Mouse (Mus musculus) forebrain, embryonic 16.5 days (tissue): ENCODE results near the gene Abhd18. TPM values are rescaled to one million over a fixed set of nuclear protein-coding genes. Genes with fewer than 3 reads are reported as not detected.
"Not testable (repeated sequence)": the region's sequence is repeated elsewhere in the genome, so short reads cannot be mapped to it uniquely, and the experiment has no call there.

Source experiments
- ATAC-seq: fragments of 200-750 bp; cut with Nextera tagmentation; 2 replicates; pipeline ENCODE4 v1.8.0; 2017; ENCODE audit warnings: mild to moderate bottlenecking, moderate library complexity
- H3K27ac ChIP-seq: fragments of 300-500 bp; sonication (generic); 2 replicates; pipeline ENCODE4 v1.5.1; 2014; ENCODE audit warnings: low read length, control low read depth
- H3K27me3 ChIP-seq: fragments of 300-500 bp; sonication (generic); replicated peaks from 2 replicates; pipeline ENCODE4 v1.6.1; 2014; ENCODE audit warnings: low read length; ENCODE audit not compliant: control insufficient read depth, insufficient read depth
- H3K36me3 ChIP-seq: fragments of 300-500 bp; sonication (generic); 2 replicates; pipeline ENCODE4 v1.6.1; 2014; ENCODE audit not compliant: control insufficient read depth, insufficient read depth
- H3K4me1 ChIP-seq: fragments of 300-500 bp; sonication (generic); replicated peaks from 2 replicates; pipeline ENCODE4 v1.6.1; 2014; ENCODE audit warnings: low read length; ENCODE audit not compliant: control insufficient read depth, insufficient read depth
- H3K4me2 ChIP-seq: fragments of 300-500 bp; sonication (generic); 2 replicates; pipeline ENCODE4 v1.6.1; 2014; ENCODE audit warnings: mild to moderate bottlenecking, low read length, control low read depth
- H3K4me3 ChIP-seq: fragments of 300-500 bp; sonication (generic); replicated peaks from 2 replicates; pipeline ENCODE4 v1.5.1; 2014; ENCODE audit warnings: mild to moderate bottlenecking, low read length, control low read depth
- H3K9ac ChIP-seq: fragments of 300-500 bp; sonication (generic); replicated peaks from 2 replicates; pipeline ENCODE4 v1.6.1; 2014; ENCODE audit warnings: low read depth, low read length, control low read depth
- H3K9me3 ChIP-seq: fragments of 300-500 bp; sonication (generic); 2 replicates; pipeline ENCODE4 v1.6.1; 2016; ENCODE audit warnings: low read length; ENCODE audit not compliant: control insufficient read depth
- WGBS: fragments of 180-500 bp; shearing (Covaris S2); extraction: QIAGEN DNeasy Blood & Tissue Kit; methylation state at CpG from one replicate; pipeline ENCODE4 v1.1.7; 2014; 5-methylcytosine and 5-hydroxymethylcytosine counted together
- polyA plus RNA-seq: library from polyadenylated mRNA; unstranded; fragments of >200 nt; fragmentation: Nextera tagmentation; extraction: Ambion mirVana; gene quantifications from 2 replicates; pipeline ENCODE4 v1.2.1, GENCODE M21; 2015

Abhd18 gene
- polyA plus RNA-seq: 11.4 and 14.7 TPM in 2 replicates

DNA sequence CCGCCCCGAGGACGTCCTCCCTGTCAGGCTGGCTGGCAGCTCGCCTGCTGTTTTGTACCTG is at the start of gene Abhd18:
Gene Abhd18 (plus strand): TSS at position 14 of the 61 bp plus-strand sequence.
- WGBS: 0% methylated on average over 2 of the region's 4 CpGs
- Histone ChIP-seq H3K4me2 (peak within 1 kb of the TSS; percentile 68), H3K9ac (peak within 1 kb of the TSS; percentile 67), H3K27ac (peak within 1 kb of the TSS; percentile 75), H3K4me3 (peak within 1 kb of the TSS; percentile 57)
- not testable (repeated sequence) for H3K9me3 ChIP-seq, H3K4me1 ChIP-seq, H3K27me3 ChIP-seq, ATAC-seq, H3K36me3 ChIP-seq

- ATAC-seq: no peak
- H3K9ac ChIP-seq: no peak overlapping the region
- WGBS: 83% methylated on average over 1 of the region's 1 CpGs
- H3K4me1 ChIP-seq: peaks cover 11% of the 10 kb centered on the region
- no peak overlapping the region for H3K4me3 ChIP-seq
- H3K27me3 ChIP-seq: no peaks in the 10 kb centered on the region
- peaks cover 3% of the 10 kb centered on the region; the same call in 1 of the 2 replicates for H3K36me3 ChIP-seq
- H3K9me3 ChIP-seq: no peaks in the 10 kb centered on the region
- H3K27ac ChIP-seq: no peak overlapping the region
- H3K4me2 ChIP-seq: no peak overlapping the region
These were observed 48.7 kb upstream of the Abhd18 start for GRCm38 (mm10) chr3:40798054-40798453.

DNA sequence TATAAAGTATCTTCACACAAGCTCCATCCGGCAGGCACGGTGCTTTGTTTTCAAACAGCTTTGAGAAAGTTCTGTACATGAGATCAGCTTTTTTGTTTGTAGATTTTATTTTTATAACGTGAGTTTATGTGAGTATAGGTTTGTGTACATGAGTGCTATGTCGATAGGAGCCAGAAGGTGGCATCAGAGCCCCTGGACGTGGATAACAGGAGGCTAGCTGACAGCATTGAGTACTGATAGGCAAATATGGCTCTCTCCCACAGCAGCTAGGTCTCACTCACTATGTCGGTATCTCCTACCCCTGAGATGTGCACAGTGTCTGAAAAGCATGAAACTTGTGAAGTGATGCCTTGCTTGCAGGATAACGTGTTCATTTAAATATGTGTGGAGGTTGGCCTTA is 48.3 kb upstream of the Abhd18 start:
- H3K9ac ChIP-seq: no peak overlapping the region
- no peak for ATAC-seq
- no peaks in the 10 kb centered on the region for H3K9me3 ChIP-seq
- no peak overlapping the region for H3K4me2 ChIP-seq
- no peaks in the 10 kb centered on the region for H3K27me3 ChIP-seq
- H3K36me3 ChIP-seq: no peaks in the 10 kb centered on the region
- no peak overlapping the region for H3K4me3 ChIP-seq
- 37% methylated on average over 7 of the region's 7 CpGs for WGBS
- no peak overlapping the region for H3K27ac ChIP-seq
- peaks cover 11% of the 10 kb centered on the region for H3K4me1 ChIP-seq

DNA sequence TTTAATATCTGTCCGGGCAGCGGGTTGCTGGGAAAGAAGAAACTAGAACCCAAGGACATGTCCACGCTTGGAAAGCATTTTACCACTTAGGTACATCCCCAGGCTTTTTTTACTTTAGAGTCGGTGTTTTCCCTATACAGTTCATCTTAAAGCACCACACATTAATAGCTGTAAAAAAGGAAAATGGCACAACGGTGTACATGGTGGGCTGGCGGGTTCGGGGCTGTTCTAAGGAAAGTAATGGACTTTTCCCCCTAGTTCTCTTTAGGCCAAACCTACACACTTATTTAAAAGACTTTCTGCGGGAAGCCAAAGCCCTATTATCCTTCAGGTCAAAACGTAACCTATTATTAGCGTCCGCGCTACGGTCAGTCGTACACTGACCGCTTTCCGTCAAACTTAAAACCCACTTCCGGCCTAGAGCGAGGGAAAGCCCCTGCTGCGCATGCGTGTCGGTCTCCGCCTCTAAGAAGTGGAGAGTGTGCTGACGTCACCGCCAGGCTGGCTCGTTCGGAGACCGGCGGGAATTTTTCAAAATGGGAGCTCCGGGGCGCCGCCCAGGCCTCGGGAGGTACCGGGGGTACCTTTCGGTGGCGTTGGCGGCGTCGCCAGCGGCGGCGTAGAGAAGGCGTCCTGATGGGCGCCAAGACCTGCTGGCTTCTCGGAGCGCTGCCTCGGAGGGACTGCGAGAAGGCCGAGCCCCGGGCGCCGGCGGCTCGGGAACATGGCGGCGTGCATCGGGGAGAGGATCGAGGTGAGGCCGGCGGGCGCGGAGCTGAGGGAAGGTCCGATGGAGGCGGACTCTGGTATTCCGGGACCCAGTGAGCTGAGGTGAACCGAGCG is 47.0 kb upstream of the Abhd18 start, which contains the start of gene Plk4:
Gene Plk4 (plus strand): TSS at position 490 of the 843 bp plus-strand sequence.
- no peak within 1 kb of the TSS for H3K27ac ChIP-seq
- H3K36me3 ChIP-seq: no peaks in the 10 kb centered on the region
- H3K27me3 ChIP-seq: no peaks in the 10 kb centered on the region
- WGBS: 1% methylated on average over 66 of the region's 66 CpGs
- H3K9me3 ChIP-seq: no peaks in the 10 kb centered on the region
- H3K4me2 ChIP-seq: peak within 1 kb of the TSS; percentile 93
- ATAC-seq: peak; percentile 97
- peak within 1 kb of the TSS; percentile 78 for H3K9ac ChIP-seq
- peaks cover 11% of the 10 kb centered on the region for H3K4me1 ChIP-seq
- H3K4me3 ChIP-seq: peak within 1 kb of the TSS; percentile 83

DNA sequence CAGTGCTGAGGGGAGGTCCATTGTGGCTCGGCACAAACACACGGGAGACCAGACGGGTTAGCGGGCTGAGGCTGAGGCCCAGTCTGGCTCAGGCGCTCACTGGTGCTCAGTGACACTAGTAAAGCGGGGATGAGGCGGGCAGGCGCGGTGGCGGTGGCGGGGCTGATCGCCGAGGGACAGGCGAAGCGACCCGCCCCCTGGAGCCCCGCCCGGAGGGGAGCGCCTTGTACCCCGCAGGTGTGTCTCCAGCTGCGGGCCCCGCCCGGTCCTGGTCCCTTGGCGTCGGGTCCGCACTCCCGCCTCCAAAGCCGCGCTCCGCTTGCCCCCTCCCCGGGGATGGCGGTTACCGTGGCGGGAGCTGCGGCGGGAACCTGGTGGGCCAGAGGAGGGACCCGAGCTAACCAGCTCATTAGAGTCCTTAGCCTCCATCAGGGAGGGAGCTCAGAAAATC is 46.4 kb upstream of the Abhd18 start:
- Histone ChIP-seq H3K27ac (no peak overlapping the region), H3K27me3 (no peaks in the 10 kb centered on the region), H3K4me3 (peak overlapping the region; percentile 83), H3K36me3 (no peaks in the 10 kb centered on the region), H3K4me2 (peak overlapping the region; percentile 93), H3K4me1 (peaks cover 11% of the 10 kb centered on the region), H3K9ac (peak overlapping the region; percentile 78), H3K9me3 (no peaks in the 10 kb centered on the region)
- under 1% methylated on average over 37 of the region's 37 CpGs for WGBS
- ATAC-seq: peak; percentile 80

- ATAC-seq: no peak
- no peaks in the 10 kb centered on the region for H3K4me1 ChIP-seq
- H3K27ac ChIP-seq: no peak overlapping the region
- H3K4me3 ChIP-seq: no peak overlapping the region
- no peaks in the 10 kb centered on the region for H3K9me3 ChIP-seq
- peaks cover under 1% of the 10 kb centered on the region; the same call in 1 of the 2 replicates for H3K36me3 ChIP-seq
- WGBS: 69% methylated on average over 2 of the region's 2 CpGs
- no peaks in the 10 kb centered on the region for H3K27me3 ChIP-seq
- no peak overlapping the region for H3K4me2 ChIP-seq
- no peak overlapping the region for H3K9ac ChIP-seq
These were observed 39.9 kb upstream of the Abhd18 start for GRCm38 (mm10) chr3:40806871-40807270.

DNA sequence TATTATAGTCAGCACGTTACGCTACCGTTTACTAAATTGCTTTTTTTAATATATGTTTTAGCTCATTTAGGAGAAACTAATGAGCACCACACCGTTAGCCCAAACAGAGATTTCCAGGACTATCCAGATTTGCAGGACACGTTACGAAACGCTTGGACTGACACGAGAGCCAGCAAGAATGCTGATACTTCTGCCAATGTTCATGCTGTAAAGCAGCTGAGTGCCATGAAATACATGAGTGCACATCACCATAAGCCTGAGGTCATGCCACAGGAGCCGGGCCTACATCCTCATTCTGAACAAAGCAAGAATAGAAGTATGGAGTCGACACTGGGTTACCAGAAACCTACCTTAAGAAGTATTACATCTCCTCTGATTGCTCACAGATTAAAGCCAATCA is 38.1 kb upstream of the Abhd18 start:
- no peaks in the 10 kb centered on the region for H3K27me3 ChIP-seq
- H3K9me3 ChIP-seq: no peaks in the 10 kb centered on the region
- no peak overlapping the region for H3K9ac ChIP-seq
- 87% methylated on average over 10 of the region's 10 CpGs for WGBS
- no peak overlapping the region for H3K27ac ChIP-seq
- H3K36me3 ChIP-seq: peaks cover 9% of the 10 kb centered on the region
- no peak overlapping the region for H3K4me2 ChIP-seq
- no peak overlapping the region for H3K4me3 ChIP-seq
- no peak for ATAC-seq
- no peaks in the 10 kb centered on the region for H3K4me1 ChIP-seq

GRCm38 (mm10) chr3:40809894-40810293 is 36.9 kb upstream of the Abhd18 start:
- H3K9ac ChIP-seq: no peak overlapping the region
- no peak overlapping the region for H3K4me3 ChIP-seq
- no peak overlapping the region for H3K4me2 ChIP-seq
- H3K36me3 ChIP-seq: peaks cover 10% of the 10 kb centered on the region
- peak; percentile 68; the same call in 1 of the 2 replicates for ATAC-seq
- no peaks in the 10 kb centered on the region for H3K9me3 ChIP-seq
- H3K27ac ChIP-seq: no peak overlapping the region
- no peaks in the 10 kb centered on the region for H3K27me3 ChIP-seq
- 45% methylated on average over 2 of the region's 2 CpGs for WGBS
- no peaks in the 10 kb centered on the region for H3K4me1 ChIP-seq

- Histone ChIP-seq H3K4me2 (no peak overlapping the region), H3K9me3 (no peaks in the 10 kb centered on the region), H3K27ac (no peak overlapping the region), H3K4me1 (no peaks in the 10 kb centered on the region), H3K4me3 (no peak overlapping the region), H3K9ac (no peak overlapping the region), H3K36me3 (peaks cover 11% of the 10 kb centered on the region), H3K27me3 (no peaks in the 10 kb centered on the region)
- no peak for ATAC-seq
- WGBS: 87% methylated on average over 2 of the region's 2 CpGs
These were observed 33.5 kb upstream of the Abhd18 start for GRCm38 (mm10) chr3:40813275-40813674.

DNA sequence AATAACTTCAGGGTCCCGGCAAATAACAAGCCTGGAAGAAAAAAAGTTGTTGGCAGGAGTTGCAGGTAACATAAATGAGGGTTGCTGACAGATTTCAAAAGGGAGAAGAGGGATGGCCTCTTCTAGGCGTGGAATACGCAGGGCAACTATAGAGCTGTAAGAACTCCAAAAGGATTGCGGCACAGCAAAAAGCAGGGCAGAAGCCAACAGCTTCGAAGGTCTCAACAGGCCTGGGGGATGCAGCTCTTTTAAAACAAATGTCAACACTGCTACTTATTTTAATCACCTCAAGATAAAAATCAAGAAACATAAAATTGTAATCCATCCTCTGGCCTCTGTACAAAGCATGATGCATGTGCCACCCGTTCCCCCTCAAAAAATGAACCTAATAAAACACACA is 1.2 kb upstream of the Abhd18 start:
- not testable (repeated sequence) for H3K27me3 ChIP-seq, H3K4me1 ChIP-seq, ATAC-seq, H3K9me3 ChIP-seq, H3K27ac ChIP-seq, H3K9ac ChIP-seq, H3K36me3 ChIP-seq
- 66% methylated on average over 5 of the region's 6 CpGs for WGBS
- Histone ChIP-seq H3K4me3 (peak overlapping the region; percentile 33), H3K4me2 (peak overlapping the region; percentile 68)
